Mouse (Mus musculus): Measurements from ENCODE around the gene Ndufs6. TPM values are rescaled to one million over a fixed set of nuclear protein-coding genes. Genes with fewer than 3 reads are reported as not detected.

Ndufs6 gene
- polyA plus RNA-seq, 1 experiment, result 227 TPM

GRCm38 (mm10) chr13:73347922-73348650 is 19.7 kb upstream of the Ndufs6 start:
- Histone ChIP-seq H3K4me1 (ENCODE audit: control insufficient read depth, insufficient read depth, low read length) (no peaks in the 10 kb centered on the region), H3K4me3 (replicated peaks; ENCODE audit: control insufficient read depth, low read depth, low read length) (no peak overlapping the region), H3K27ac (ENCODE audit: control insufficient read depth, insufficient read depth, low read depth, low read length, poor library complexity) (no peak overlapping the region)
- no peak for TF ChIP-seq CTCF (IDR thresholded peaks at IDR 0.05; ENCODE audit: control insufficient read depth, insufficient read depth, low read length)
- no peak for TF ChIP-seq POLR2A (IDR thresholded peaks at IDR 0.05; ENCODE audit: borderline replicate concordance, control insufficient read depth, low read depth, low read length)
- WGBS, result 72% methylated on average over 7 of the region's 7 CpGs

GRCm38 (mm10) chr13:73347171-73347570 is 18.8 kb upstream of the Ndufs6 start:
- H3K27ac ChIP-seq (ENCODE audit: control insufficient read depth, insufficient read depth, low read depth, low read length, poor library complexity), result no peak overlapping the region
- TF ChIP-seq POLR2A (IDR thresholded peaks at IDR 0.05; ENCODE audit: borderline replicate concordance, control insufficient read depth, low read depth, low read length), result no peak
- TF ChIP-seq CTCF (IDR thresholded peaks at IDR 0.05; ENCODE audit: control insufficient read depth, insufficient read depth, low read length), result no peak
- WGBS, result 65% methylated on average over 3 of the region's 3 CpGs
- H3K4me1 ChIP-seq (ENCODE audit: control insufficient read depth, insufficient read depth, low read length), result no peaks in the 10 kb centered on the region; the same call in 1 of the 2 replicates
- H3K4me3 ChIP-seq (replicated peaks; ENCODE audit: control insufficient read depth, low read depth, low read length), result no peak overlapping the region

- Histone ChIP-seq H3K4me1 (ENCODE audit: control insufficient read depth, insufficient read depth, low read length) (no peaks in the 10 kb centered on the region; the same call in 1 of the 2 replicates), H3K4me3 (replicated peaks; ENCODE audit: control insufficient read depth, low read depth, low read length) (no peak overlapping the region), H3K27ac (ENCODE audit: control insufficient read depth, insufficient read depth, low read depth, low read length, poor library complexity) (no peak overlapping the region)
- WGBS, result 76% methylated on average over 4 of the region's 4 CpGs
- TF ChIP-seq POLR2A (IDR thresholded peaks at IDR 0.05; ENCODE audit: borderline replicate concordance, control insufficient read depth, low read depth, low read length), result no peak
Measured at GRCm38 (mm10) chr13:73346743-73347142, 18.4 kb upstream of the Ndufs6 start.

- H3K4me3 ChIP-seq (replicated peaks; ENCODE audit: control insufficient read depth, low read depth, low read length), result no peak overlapping the region
- WGBS, result 74% methylated on average over 2 of the region's 2 CpGs
- no peak for TF ChIP-seq CTCF (IDR thresholded peaks at IDR 0.05; ENCODE audit: control insufficient read depth, insufficient read depth, low read length)
- H3K4me1 ChIP-seq (ENCODE audit: control insufficient read depth, insufficient read depth, low read length), result no peaks in the 10 kb centered on the region; the same call in 1 of the 2 replicates
- no peak overlapping the region for H3K27ac ChIP-seq (ENCODE audit: control insufficient read depth, insufficient read depth, low read depth, low read length, poor library complexity)
Measured at GRCm38 (mm10) chr13:73346131-73346530, 17.8 kb upstream of the Ndufs6 start.

- no peaks in the 10 kb centered on the region; the same call in 1 of the 2 replicates for H3K4me1 ChIP-seq (ENCODE audit: control insufficient read depth, insufficient read depth, low read length)
- no peak overlapping the region for H3K27ac ChIP-seq (ENCODE audit: control insufficient read depth, insufficient read depth, low read depth, low read length, poor library complexity)
- TF ChIP-seq POLR2A (IDR thresholded peaks at IDR 0.05; ENCODE audit: borderline replicate concordance, control insufficient read depth, low read depth, low read length) (no peak), CTCF (IDR thresholded peaks at IDR 0.05; ENCODE audit: control insufficient read depth, insufficient read depth, low read length) (peak; percentile 47; the same call in 1 of the 2 replicates)
- WGBS, result 63% methylated on average over 9 of the region's 9 CpGs
- no peak overlapping the region for H3K4me3 ChIP-seq (replicated peaks; ENCODE audit: control insufficient read depth, low read depth, low read length)
Measured at GRCm38 (mm10) chr13:73345102-73345890, 17.0 kb upstream of the Ndufs6 start.

- Histone ChIP-seq H3K27ac (ENCODE audit: control insufficient read depth, insufficient read depth, low read depth, low read length, poor library complexity) (no peak overlapping the region), H3K4me3 (replicated peaks; ENCODE audit: control insufficient read depth, low read depth, low read length) (no peak overlapping the region)
- WGBS, result 68% methylated on average over 7 of the region's 7 CpGs
Measured at GRCm38 (mm10) chr13:73336753-73337152, 8.4 kb upstream of the Ndufs6 start.

GRCm38 (mm10) chr13:73331736-73332135 is 3.4 kb upstream of the Ndufs6 start:
- peak overlapping the region; percentile 97 for H3K4me3 ChIP-seq (replicated peaks; ENCODE audit: control insufficient read depth, low read depth, low read length)
- 61% methylated on average over 3 of the region's 3 CpGs for WGBS
- no peak overlapping the region for H3K27ac ChIP-seq (ENCODE audit: control insufficient read depth, insufficient read depth, low read depth, low read length, poor library complexity)
- TF ChIP-seq CTCF (IDR thresholded peaks at IDR 0.05; ENCODE audit: control insufficient read depth, insufficient read depth, low read length) (no peak), POLR2A (IDR thresholded peaks at IDR 0.05; ENCODE audit: borderline replicate concordance, control insufficient read depth, low read depth, low read length) (no peak)
- peaks cover 1% of the 10 kb centered on the region; the same call in 1 of the 2 replicates for H3K4me1 ChIP-seq (ENCODE audit: control insufficient read depth, insufficient read depth, low read length)

More at GRCm38 (mm10) chr13:73336753-73337152, 8.4 kb upstream of the Ndufs6 start:
- no peaks in the 10 kb centered on the region for H3K4me1 ChIP-seq (ENCODE audit: control insufficient read depth, insufficient read depth, low read length)
- TF ChIP-seq CTCF (IDR thresholded peaks at IDR 0.05; ENCODE audit: control insufficient read depth, insufficient read depth, low read length) (no peak), POLR2A (IDR thresholded peaks at IDR 0.05; ENCODE audit: borderline replicate concordance, control insufficient read depth, low read depth, low read length) (no peak)

GRCm38 (mm10) chr13:73330844-73331501 is 2.6 kb upstream of the Ndufs6 start:
- H3K4me3 ChIP-seq (replicated peaks; ENCODE audit: control insufficient read depth, low read depth, low read length), result peak overlapping the region; percentile 97
- WGBS, result under 1% methylated on average over 42 of the region's 42 CpGs
- peaks cover 1% of the 10 kb centered on the region; the same call in 1 of the 2 replicates for H3K4me1 ChIP-seq (ENCODE audit: control insufficient read depth, insufficient read depth, low read length)
- TF ChIP-seq POLR2A (IDR thresholded peaks at IDR 0.05; ENCODE audit: borderline replicate concordance, control insufficient read depth, low read depth, low read length) (peak; percentile 60; the same call in 1 of the 2 replicates), CTCF (IDR thresholded peaks at IDR 0.05; ENCODE audit: control insufficient read depth, insufficient read depth, low read length) (no peak)
- peak overlapping the region; percentile 27; the same call in 1 of the 2 replicates for H3K27ac ChIP-seq (ENCODE audit: control insufficient read depth, insufficient read depth, low read depth, low read length, poor library complexity)

All from bone marrow, adult 2 months (tissue).